Mouse (Mus musculus) MEL (cell line): ENCODE measurements around the gene Edar. TPM values are rescaled to one million over a fixed set of nuclear protein-coding genes. Genes with fewer than 3 reads are reported as not detected.

ENCODE experiments used
- DNase-seq: peaks from one replicate; pipeline ENCODE4 v3.0.0; 2011; ENCODE audit warnings: low read depth, low spot score
- H3K27ac ChIP-seq: 2 replicates; pipeline ENCODE4 v1.5.1; 2012; ENCODE audit warnings: low read depth, mild to moderate bottlenecking, control low read depth, low read length, moderate library complexity; ENCODE audit not compliant: control insufficient read depth
- H3K27me3 ChIP-seq, 2 experiments: fragments of 150-350 bp in 1 of 2; sonication (generic) in 1 of 2; 2 replicates each; pipeline ENCODE4 v1.6.1; 2012; ENCODE audit warnings: low read length in 2 of 2, mild to moderate bottlenecking in 2 of 2, improper control_type of control experiment in 1 of 2, moderate library complexity in 1 of 2; ENCODE audit not compliant: insufficient read depth in 2 of 2, control insufficient read depth in 1 of 2
- H3K36me3 ChIP-seq, 2 experiments: 2 replicates each; pipeline ENCODE4 v1.6.1; 2012 to 2014; ENCODE audit warnings: low read length in 2 of 2, improper control_type of control experiment in 1 of 2, inconsistent platforms in 1 of 2, mild to moderate bottlenecking in 1 of 2; ENCODE audit not compliant: insufficient read depth in 2 of 2, control insufficient read depth in 1 of 2
- H3K4me1 ChIP-seq, 2 experiments: fragments of 150-350 bp in 1 of 2; sonication (generic) in 1 of 2; 2 replicates each; pipeline ENCODE4 v1.6.1; 2012; ENCODE audit warnings: low read length in 2 of 2, improper control_type of control experiment in 1 of 2, mild to moderate bottlenecking in 1 of 2; ENCODE audit not compliant: insufficient read depth in 2 of 2, control insufficient read depth in 1 of 2
- H3K4me3 ChIP-seq, 2 experiments: fragments of 150-350 bp in 1 of 2; sonication (generic) in 1 of 2; 2 replicates each; pipeline ENCODE4 v1.5.1; 2012; ENCODE audit warnings: low read depth in 2 of 2, low read length in 2 of 2, mild to moderate bottlenecking in 2 of 2, moderate library complexity in 2 of 2, control low read depth in 1 of 2, improper control_type of control experiment in 1 of 2; ENCODE audit not compliant: control insufficient read depth in 1 of 2, insufficient read depth in 1 of 2
- H3K79me2 ChIP-seq: 2 replicates; pipeline ENCODE4 v1.6.1; 2012; ENCODE audit warnings: mild to moderate bottlenecking, low read length, moderate library complexity; ENCODE audit not compliant: control insufficient read depth, poor library complexity, insufficient read depth
- H3K9ac ChIP-seq: 2 replicates; pipeline ENCODE4 v1.6.1; 2012; ENCODE audit warnings: low read depth, mild to moderate bottlenecking, control low read depth, low read length, moderate library complexity; ENCODE audit not compliant: control insufficient read depth, poor library complexity, severe bottlenecking
- H3K9me3 ChIP-seq: fragments of 150-350 bp; sonication (generic); replicated peaks from 2 replicates; pipeline ENCODE4 v1.6.1; 2012; ENCODE audit warnings: mild to moderate bottlenecking, low read length, improper control_type of control experiment, moderate library complexity; ENCODE audit not compliant: insufficient read depth
- BHLHE40 ChIP-seq: IDR thresholded peaks from 2 replicates; pipeline ENCODE4 v1.6.1; 2012; ENCODE audit warnings: low read depth, mild to moderate bottlenecking, inconsistent platforms, low read length, improper control_type of control experiment, borderline replicate concordance
- CHD1 ChIP-seq: IDR thresholded peaks from 2 replicates; pipeline ENCODE4 v1.6.1; 2012; ENCODE audit warnings: low read depth, mild to moderate bottlenecking, inconsistent platforms, low read length, improper control_type of control experiment
- CHD2 ChIP-seq: IDR thresholded peaks from 2 replicates; pipeline ENCODE4 v1.6.1; 2011; ENCODE audit warnings: low read length, improper control_type of control experiment
- E2F4 ChIP-seq: IDR thresholded peaks from 2 replicates; pipeline ENCODE4 v1.6.1; 2011; ENCODE audit warnings: low read depth, low read length, improper control_type of control experiment, borderline replicate concordance
- ELF1 ChIP-seq: IDR thresholded peaks from 2 replicates; pipeline ENCODE4 v1.6.1; 2014; ENCODE audit warnings: low read depth, mild to moderate bottlenecking, inconsistent platforms, low read length, improper control_type of control experiment, moderate library complexity
- GATA1 ChIP-seq: IDR thresholded peaks from 2 replicates; pipeline ENCODE4 v1.6.1; 2011; ENCODE audit warnings: low read depth, low read length, improper control_type of control experiment
- JUND ChIP-seq: IDR thresholded peaks from 2 replicates; pipeline ENCODE4 v1.6.1; 2011; ENCODE audit warnings: low read depth, mild to moderate bottlenecking, improper control_type of control experiment, low read length
- MAFK ChIP-seq: IDR thresholded peaks from 2 replicates; pipeline ENCODE4 v1.6.1; 2011; ENCODE audit warnings: low read depth, mild to moderate bottlenecking, low read length, improper control_type of control experiment, borderline replicate concordance
- MAZ ChIP-seq: IDR thresholded peaks from 2 replicates; pipeline ENCODE4 v1.6.1; 2012; ENCODE audit warnings: low read depth, mild to moderate bottlenecking, inconsistent platforms, low read length, improper control_type of control experiment
- MEF2A ChIP-seq: IDR thresholded peaks from 2 replicates; pipeline ENCODE4 v1.6.1; 2014; ENCODE audit warnings: low read depth, mild to moderate bottlenecking, inconsistent platforms, low read length, improper control_type of control experiment; ENCODE audit not compliant: poor library complexity, insufficient replicate concordance, severe bottlenecking; ENCODE audit errors: extremely low read depth
- MXI1 ChIP-seq: IDR thresholded peaks from 2 replicates; pipeline ENCODE4 v1.6.1; 2011; ENCODE audit warnings: mild to moderate bottlenecking, low read depth, low read length, improper control_type of control experiment
- POLR2A ChIP-seq, 2 experiments: IDR thresholded peaks; 2 replicates each; pipeline ENCODE4 v1.6.1; 2011 to 2012; ENCODE audit warnings: low read length in 2 of 2, mild to moderate bottlenecking in 2 of 2, control low read depth in 1 of 2, improper control_type of control experiment in 1 of 2, low read depth in 1 of 2, moderate library complexity in 1 of 2; ENCODE audit not compliant: control insufficient read depth in 1 of 2, insufficient read depth in 1 of 2, poor library complexity in 1 of 2
- POLR2AphosphoS5 ChIP-seq: IDR thresholded peaks from 2 replicates; pipeline ENCODE4 v1.6.1; 2012; ENCODE audit warnings: low read depth, borderline replicate concordance, mild to moderate bottlenecking, inconsistent platforms, low read length, moderate library complexity, mixed read lengths
- RAD21 ChIP-seq: IDR thresholded peaks from 2 replicates; pipeline ENCODE4 v1.6.1; 2011; ENCODE audit warnings: mild to moderate bottlenecking, low read depth, low read length, improper control_type of control experiment
- RCOR1 ChIP-seq: IDR thresholded peaks from 2 replicates; pipeline ENCODE4 v1.6.1; 2012; ENCODE audit warnings: low read depth, mild to moderate bottlenecking, inconsistent platforms, low read length, improper control_type of control experiment
- TAL1 ChIP-seq: IDR thresholded peaks from 2 replicates; pipeline ENCODE4 v1.6.1; 2012; ENCODE audit warnings: mild to moderate bottlenecking, inconsistent platforms, low read length, moderate library complexity, mixed read lengths
- TBP ChIP-seq: IDR thresholded peaks from 2 replicates; pipeline ENCODE4 v1.8.0; 2011; ENCODE audit warnings: low read depth, low read length, improper control_type of control experiment
- TCF12 ChIP-seq: IDR thresholded peaks from 2 replicates; pipeline ENCODE4 v1.6.1; 2014; ENCODE audit warnings: low read depth, mild to moderate bottlenecking, inconsistent platforms, low read length, improper control_type of control experiment, moderate library complexity
- ZKSCAN1 ChIP-seq: IDR thresholded peaks from 2 replicates; pipeline ENCODE4 v1.6.1; 2012; ENCODE audit warnings: low read depth, mild to moderate bottlenecking, inconsistent platforms, low read length, improper control_type of control experiment, moderate library complexity
- ZNF384 ChIP-seq: IDR thresholded peaks from 2 replicates; pipeline ENCODE4 v1.6.1; 2012; ENCODE audit warnings: low read depth, mild to moderate bottlenecking, inconsistent platforms, low read length, improper control_type of control experiment
- polyA plus RNA-seq, 2 experiments: library from polyadenylated mRNA; stranded (reverse) in 1 of 2; unstranded in 1 of 2; fragments of >175 nt in 1 of 2; fragments of >200 nt in 1 of 2; gene quantifications; 2 replicates each; pipeline versions ENCODE4 v1.2.1 to v1.2.4; 2012; ENCODE audit warnings: low replicate concordance in 2 of 2, low read depth in 1 of 2; ENCODE audit not compliant: insufficient read length in 2 of 2, insufficient read depth in 1 of 2, missing spikeins in 1 of 2
- total RNA-seq: library from RNA; depleted of rRNA; stranded (reverse); fragments of 300-350 nt; gene quantifications from 2 replicates; pipeline ENCODE4 v1.2.3, GENCODE M21; 2012

Edar gene
- total and polyA plus RNA-seq, 3 experiments, result not detected

DNA sequence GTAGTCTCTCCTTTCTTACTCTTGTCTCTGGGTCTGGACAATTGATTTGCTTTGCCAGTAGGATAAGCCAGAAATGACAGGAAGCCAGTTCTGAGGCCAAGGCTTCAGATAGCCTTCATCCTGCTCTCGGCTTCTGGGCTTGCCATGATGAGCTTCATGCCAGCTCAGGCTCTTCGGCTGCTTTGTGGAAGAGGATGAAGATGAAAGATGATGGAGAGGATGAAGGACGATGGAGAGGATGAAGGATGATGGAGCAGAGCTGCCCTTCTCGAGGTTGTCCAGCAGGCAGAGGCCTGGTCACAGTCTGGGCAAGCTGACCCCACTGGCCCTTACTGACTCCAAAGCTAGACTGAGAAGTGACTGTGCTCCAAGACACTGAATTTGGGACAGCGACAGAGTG is 75.3 kb downstream of the Edar start (continued):
- no peak for TF ChIP-seq POLR2A (IDR thresholded peaks at IDR 0.05; ENCODE audit: control insufficient read depth in 1 of 2, insufficient read depth in 1 of 2, low read depth in 1 of 2, low read length in 2 of 2, poor library complexity in 1 of 2)

DNA sequence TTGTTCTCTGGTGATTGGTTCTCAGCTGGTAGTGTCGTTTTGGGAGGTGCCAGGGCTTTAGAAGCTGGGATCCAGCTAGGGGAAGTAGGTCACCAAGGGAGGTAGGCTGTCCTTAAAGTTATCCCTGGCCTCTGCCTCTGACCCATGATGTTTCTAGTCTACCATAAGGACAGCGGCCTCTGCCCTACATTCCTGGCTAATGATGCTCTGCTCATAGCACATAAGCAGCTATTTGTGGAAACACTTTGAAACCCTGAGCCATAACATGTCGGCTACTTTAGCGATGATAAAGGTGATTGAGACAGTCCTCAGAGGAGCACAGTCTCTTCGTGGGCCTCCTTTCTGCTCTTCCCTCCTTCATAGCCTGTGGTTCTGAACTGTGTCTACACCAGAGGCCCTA is 79.6 kb downstream of the Edar start:
- no peak overlapping the region for H3K9ac ChIP-seq
- no peaks in the 10 kb centered on the region for H3K4me1 ChIP-seq
- no peaks in the 10 kb centered on the region for H3K36me3 ChIP-seq
- DNase-seq, result no peak
- H3K9me3 ChIP-seq, result no peaks in the 10 kb centered on the region
- no peaks in the 10 kb centered on the region for H3K79me2 ChIP-seq
- no peak for TF ChIP-seq MAFK
- no peak for TF ChIP-seq MAZ
- no peak for TF ChIP-seq ZKSCAN1
- no peak for TF ChIP-seq POLR2A (IDR thresholded peaks at IDR 0.05; ENCODE audit: control insufficient read depth in 1 of 2, insufficient read depth in 1 of 2, low read depth in 1 of 2, low read length in 2 of 2, poor library complexity in 1 of 2)
- no peak for TF ChIP-seq CHD2
- TF ChIP-seq RCOR1, result no peak
- TF ChIP-seq POLR2AphosphoS5, result no peak
- TF ChIP-seq E2F4, result no peak
- no peak for TF ChIP-seq BHLHE40
- TF ChIP-seq GATA1, result no peak
- no peak for TF ChIP-seq CHD1
- no peak for TF ChIP-seq MEF2A
- no peak for TF ChIP-seq JUND
- no peak for TF ChIP-seq ZNF384
- TF ChIP-seq TAL1, result no peak
- no peak for TF ChIP-seq TBP
- H3K27me3 ChIP-seq, result peaks cover 0 to 3% of the 10 kb centered on the region in 2 experiments; a peak in 1 of 4 replicates
- H3K4me3 ChIP-seq, result no peak overlapping the region
- H3K27ac ChIP-seq, result no peak overlapping the region

DNA sequence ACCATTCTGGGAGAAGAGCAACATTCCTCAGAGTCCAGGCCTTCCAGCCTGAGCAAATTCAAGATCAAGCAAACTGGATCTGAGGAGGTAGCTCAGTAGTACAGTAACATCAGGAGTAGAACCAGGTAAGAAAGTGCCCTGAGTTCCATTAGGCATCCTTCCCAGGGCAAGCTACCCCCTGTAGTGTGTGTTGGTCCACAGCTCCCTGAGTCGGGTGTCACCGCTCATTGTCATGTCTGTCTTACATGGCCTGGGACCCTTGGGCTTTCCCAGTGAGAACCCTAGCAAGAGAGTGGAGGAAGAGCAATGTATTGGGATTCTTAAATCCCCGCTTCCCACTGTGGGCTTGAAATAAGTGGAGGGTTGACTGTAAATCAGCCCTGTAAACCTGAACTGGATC is 80.3 kb downstream of the Edar start:
- Histone ChIP-seq H3K79me2 (no peaks in the 10 kb centered on the region), H3K4me1 (no peaks in the 10 kb centered on the region), H3K27ac (no peak overlapping the region), H3K27me3 (peaks cover 0 to 3% of the 10 kb centered on the region in 2 experiments; a peak in 1 of 4 replicates), H3K9ac (no peak overlapping the region), H3K36me3 (no peaks in the 10 kb centered on the region), H3K4me3 (no peak overlapping the region), H3K9me3 (no peaks in the 10 kb centered on the region)
- no peak for DNase-seq
- TF ChIP-seq MXI1 (no peak), ELF1 (no peak), TCF12 (no peak), ZNF384 (no peak), RAD21 (no peak)
